Mouse (Mus musculus): ENCODE results near the gene Mcm3. TPM values are rescaled to one million over a fixed set of nuclear protein-coding genes. Genes with fewer than 3 reads are reported as not detected.

Gene Mcm3
- total and polyA plus RNA-seq, 3 experiments, result 3.5 to 5.4 (median 4.3) TPM

- no peaks in the 10 kb centered on the region for H3K36me3 ChIP-seq (ENCODE audit: control insufficient read depth, insufficient read depth, low read length)
- H3K4me3 ChIP-seq, result no peak overlapping the region
- no peaks in the 10 kb centered on the region for H3K4me1 ChIP-seq (ENCODE audit: control insufficient read depth, insufficient read depth, low read length)
- H3K79me2 ChIP-seq (replicated peaks; ENCODE audit: control insufficient read depth, insufficient read depth, low read length), result no peaks in the 10 kb centered on the region
- no peak for TF ChIP-seq POLR2A (IDR thresholded peaks at IDR 0.05; ENCODE audit: insufficient read depth, low read depth, low read length)
- no peak for TF ChIP-seq CTCF (IDR thresholded peaks at IDR 0.05)
- no peak for TF ChIP-seq EP300 (IDR thresholded peaks at IDR 0.05; ENCODE audit: insufficient read depth, low read depth, low read length)
- H3K9ac ChIP-seq (ENCODE audit: low read depth, low read length), result no peak overlapping the region
- no peak overlapping the region for H3K27ac ChIP-seq
- H3K27me3 ChIP-seq (ENCODE audit: control insufficient read depth, insufficient read depth, low read length), result no peaks in the 10 kb centered on the region
- 74% methylated on average over 3 of the region's 3 CpGs for WGBS
- intact Hi-C loops (cut with DNase I), result no loop called here
- DNase-seq, result no peak
These were observed 40.7 kb upstream of the Mcm3 start for GRCm38 (mm10) chr1:20860775-20861174.

DNA sequence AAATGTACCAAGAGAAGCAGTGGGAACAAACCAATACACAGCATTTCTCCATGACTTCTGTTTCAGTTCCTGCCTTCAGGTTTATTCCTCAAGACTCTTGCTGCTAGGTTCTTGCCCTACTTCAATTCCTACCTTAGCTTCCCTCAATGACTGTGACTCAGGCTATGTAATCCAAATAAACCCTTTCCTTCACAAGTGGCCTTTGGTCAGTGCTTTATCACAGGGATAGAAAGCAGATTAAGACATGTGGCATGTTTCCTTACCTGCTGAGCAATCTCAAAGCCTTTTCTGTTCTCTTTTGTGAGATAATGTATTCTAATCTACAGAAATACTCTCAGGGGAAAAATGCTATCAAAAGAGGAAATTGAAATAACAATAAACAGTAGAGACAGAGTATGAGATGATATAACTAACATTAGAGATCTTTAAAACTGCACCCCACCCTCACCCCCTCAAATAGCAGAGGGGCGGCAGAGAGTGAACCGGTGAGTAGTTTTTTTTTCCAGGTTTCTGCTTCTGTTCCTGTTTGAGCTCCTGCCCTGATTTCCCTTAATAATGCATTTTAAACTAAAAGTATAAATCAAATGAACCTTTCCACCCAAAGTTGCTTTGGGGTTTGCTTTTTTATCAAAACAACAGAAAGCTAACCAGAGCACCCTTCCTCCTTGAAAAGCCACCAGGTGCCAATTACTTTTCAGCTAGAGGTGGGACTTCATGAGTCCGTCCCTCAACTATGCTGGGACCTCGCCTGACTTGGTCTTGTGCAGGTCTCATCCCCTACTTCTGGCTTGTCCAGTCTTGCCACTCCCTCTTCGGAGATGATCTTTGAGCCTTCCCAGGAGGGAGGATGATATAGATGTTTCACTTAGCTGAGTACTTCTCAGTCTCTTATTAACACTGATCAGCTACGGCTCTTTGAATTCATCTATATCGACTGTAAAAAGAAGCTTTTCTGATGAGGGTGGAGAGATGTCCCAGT lies 37.1 kb upstream of the Mcm3 start:
- Histone ChIP-seq H3K27me3 (ENCODE audit: control insufficient read depth, insufficient read depth, low read length) (no peaks in the 10 kb centered on the region), H3K36me3 (ENCODE audit: control insufficient read depth, insufficient read depth, low read length) (no peaks in the 10 kb centered on the region), H3K4me1 (ENCODE audit: control insufficient read depth, insufficient read depth, low read length) (no peaks in the 10 kb centered on the region), H3K9ac (ENCODE audit: low read depth, low read length) (no peak overlapping the region), H3K4me3 (no peak overlapping the region), H3K27ac (no peak overlapping the region), H3K79me2 (replicated peaks; ENCODE audit: control insufficient read depth, insufficient read depth, low read length) (no peaks in the 10 kb centered on the region)
- intact Hi-C loops (cut with DNase I), result no loop called here
- TF ChIP-seq CTCF (IDR thresholded peaks at IDR 0.05), result no peak
- no peak for TF ChIP-seq EP300 (IDR thresholded peaks at IDR 0.05; ENCODE audit: insufficient read depth, low read depth, low read length)
- no peak for TF ChIP-seq POLR2A (IDR thresholded peaks at IDR 0.05; ENCODE audit: insufficient read depth, low read depth, low read length)
- DNase-seq, result no peak
- WGBS, result 71% methylated on average over 7 of the region's 7 CpGs

DNA sequence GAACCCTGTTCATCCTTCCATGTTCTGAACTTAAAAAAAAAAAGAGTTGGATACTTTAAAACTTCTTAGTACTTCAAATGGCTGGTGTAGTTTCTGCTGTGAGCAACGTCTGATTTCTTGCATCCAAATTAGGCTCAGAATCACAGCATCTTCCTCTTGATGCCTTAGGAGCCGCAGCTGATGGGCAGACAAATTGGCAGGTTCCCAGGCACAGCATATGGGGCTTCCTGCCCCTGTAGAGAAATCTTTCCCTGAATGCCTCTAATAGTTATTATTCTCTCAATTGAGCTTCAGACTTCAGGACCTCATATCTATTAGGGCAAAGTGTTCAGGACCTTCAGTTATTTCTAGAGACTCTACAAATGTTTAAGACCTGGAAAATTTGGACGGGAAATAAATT lies 19.8 kb upstream of the Mcm3 start:
- 50% methylated on average over 3 of the region's 3 CpGs for WGBS
- no peak for DNase-seq

DNA sequence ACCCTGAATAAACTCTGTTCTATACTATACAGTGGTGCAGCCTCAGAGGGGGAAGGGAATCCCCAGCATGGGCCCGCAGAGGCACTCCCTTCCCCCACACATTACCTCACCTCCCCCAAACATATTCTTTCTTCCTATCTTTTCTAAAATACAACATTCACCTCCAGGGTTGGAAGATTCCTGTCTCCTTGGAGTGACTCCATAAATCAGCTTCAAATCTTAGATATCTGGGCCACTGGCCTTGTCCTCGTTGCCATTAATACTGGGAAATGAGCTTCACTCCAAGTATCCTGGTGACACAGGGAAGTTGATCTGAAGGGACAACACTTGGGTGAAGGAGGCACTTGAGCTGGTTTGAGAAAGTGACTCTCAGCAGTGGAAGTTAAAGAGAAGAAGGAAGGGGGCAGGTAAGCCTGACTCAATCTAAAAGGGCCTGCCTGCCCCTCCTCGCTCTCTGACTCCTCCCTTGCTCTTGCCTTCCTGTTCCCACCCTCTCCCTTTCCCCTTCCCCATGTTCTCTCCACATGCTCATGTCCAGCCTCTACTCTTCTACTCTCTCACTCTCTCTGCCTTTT lies 16.5 kb upstream of the Mcm3 start:
- Histone ChIP-seq H3K27ac (no peak overlapping the region), H3K9ac (ENCODE audit: low read depth, low read length) (no peak overlapping the region), H3K27me3 (ENCODE audit: control insufficient read depth, insufficient read depth, low read length) (no peaks in the 10 kb centered on the region), H3K79me2 (replicated peaks; ENCODE audit: control insufficient read depth, insufficient read depth, low read length) (no peaks in the 10 kb centered on the region), H3K4me1 (ENCODE audit: control insufficient read depth, insufficient read depth, low read length) (no peaks in the 10 kb centered on the region), H3K36me3 (ENCODE audit: control insufficient read depth, insufficient read depth, low read length) (no peaks in the 10 kb centered on the region), H3K4me3 (no peak overlapping the region)
- WGBS, result 78% methylated on average over 3 of the region's 3 CpGs
- intact Hi-C loops (cut with DNase I), result no loop called here
- no peak for DNase-seq
- TF ChIP-seq CTCF (IDR thresholded peaks at IDR 0.05) (no peak), EP300 (IDR thresholded peaks at IDR 0.05; ENCODE audit: insufficient read depth, low read depth, low read length) (no peak), POLR2A (IDR thresholded peaks at IDR 0.05; ENCODE audit: insufficient read depth, low read depth, low read length) (no peak)

More for the DNA sequence above, 19.8 kb upstream of the Mcm3 start:
- Histone ChIP-seq H3K27me3 (ENCODE audit: control insufficient read depth, insufficient read depth, low read length) (no peaks in the 10 kb centered on the region), H3K79me2 (replicated peaks; ENCODE audit: control insufficient read depth, insufficient read depth, low read length) (no peaks in the 10 kb centered on the region), H3K36me3 (ENCODE audit: control insufficient read depth, insufficient read depth, low read length) (no peaks in the 10 kb centered on the region), H3K4me1 (ENCODE audit: control insufficient read depth, insufficient read depth, low read length) (no peaks in the 10 kb centered on the region), H3K4me3 (no peak overlapping the region), H3K27ac (no peak overlapping the region), H3K9ac (ENCODE audit: low read depth, low read length) (no peak overlapping the region)
- intact Hi-C loops (cut with DNase I), result no loop called here
- no peak for TF ChIP-seq CTCF (IDR thresholded peaks at IDR 0.05)
- no peak for TF ChIP-seq EP300 (IDR thresholded peaks at IDR 0.05; ENCODE audit: insufficient read depth, low read depth, low read length)
- no peak for TF ChIP-seq POLR2A (IDR thresholded peaks at IDR 0.05; ENCODE audit: insufficient read depth, low read depth, low read length)

- H3K27me3 ChIP-seq (ENCODE audit: control insufficient read depth, insufficient read depth, low read length), result no peaks in the 10 kb centered on the region
- H3K4me3 ChIP-seq, result no peak overlapping the region
- H3K27ac ChIP-seq, result no peak overlapping the region
- no peak for TF ChIP-seq POLR2A (IDR thresholded peaks at IDR 0.05; ENCODE audit: insufficient read depth, low read depth, low read length)
- TF ChIP-seq CTCF (IDR thresholded peaks at IDR 0.05), result no peak
- TF ChIP-seq EP300 (IDR thresholded peaks at IDR 0.05; ENCODE audit: insufficient read depth, low read depth, low read length), result no peak
- 63% methylated on average over 4 of the region's 4 CpGs for WGBS
- H3K36me3 ChIP-seq (ENCODE audit: control insufficient read depth, insufficient read depth, low read length), result no peaks in the 10 kb centered on the region
- H3K9ac ChIP-seq (ENCODE audit: low read depth, low read length), result no peak overlapping the region
- H3K4me1 ChIP-seq (ENCODE audit: control insufficient read depth, insufficient read depth, low read length), result no peaks in the 10 kb centered on the region
- DNase-seq, result no peak
- no peaks in the 10 kb centered on the region for H3K79me2 ChIP-seq (replicated peaks; ENCODE audit: control insufficient read depth, insufficient read depth, low read length)
- intact Hi-C loops (cut with DNase I), result no loop called here
These were observed 13.0 kb upstream of the Mcm3 start for GRCm38 (mm10) chr1:20833141-20833511.

All from heart, adult 2 months (tissue).